Mouse (Mus musculus) kidney, adult 2 months (tissue): ENCODE measurements around the gene Traf3ip3.

Source experiments
- CTCF ChIP-seq: fragments of 200-500 bp; conservative IDR thresholded peaks from 2 replicates; pipeline ENCODE4 v1.5.1; 2011; ENCODE audit warnings: low read depth, mild to moderate bottlenecking, control low read depth, low read length, moderate library complexity, mixed read lengths; ENCODE audit not compliant: insufficient read depth, insufficient read length
- POLR2A ChIP-seq: fragments of 200-500 bp; IDR thresholded peaks from one replicate; pipeline ENCODE4 v1.6.1; 2011; ENCODE audit warnings: low read depth, low read length, control low read depth

GRCm38 (mm10) chr1:193189151-193189621 lies 12.3 kb downstream of the Traf3ip3 start:
- TF ChIP-seq POLR2A (no peak), CTCF (no peak)
